Mouse (Mus musculus): ENCODE data around the gene Cxcl16. TPM values are rescaled to one million over a fixed set of nuclear protein-coding genes. Genes with fewer than 3 reads are reported as not detected.

Cxcl16 gene
- 9.8 and 10.5 TPM in 2 replicates for polyA plus RNA-seq (2015; fragmentation: Nextera tagmentation; extraction: Ambion mirVana)

DNA sequence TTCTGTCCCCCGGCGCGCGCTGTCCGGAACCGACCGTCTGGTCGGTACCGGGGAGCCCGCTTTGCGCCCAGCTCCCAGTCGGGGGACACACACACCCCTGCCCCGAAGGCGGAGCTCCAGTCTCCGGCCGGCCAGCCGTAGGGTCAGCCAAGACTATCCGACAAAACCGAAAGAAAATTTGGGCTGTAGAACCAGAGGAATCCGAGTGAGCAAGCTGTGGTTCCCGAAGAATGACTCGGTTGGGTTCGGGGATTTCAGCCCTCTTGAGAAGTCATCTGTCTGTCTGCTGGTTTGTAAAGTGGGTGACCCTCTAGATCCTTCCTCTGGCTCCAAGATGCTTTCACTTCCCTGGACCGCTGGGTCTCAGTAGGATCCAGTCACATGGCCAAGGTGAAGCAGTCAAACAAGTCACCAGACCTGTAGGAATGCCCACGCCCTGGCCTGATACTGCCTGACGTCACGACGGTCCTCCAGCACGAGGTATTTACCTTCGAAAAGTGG lies at the start of gene Cxcl16:
Cxcl16 (minus strand) TSS at position 384 of the 501 bp plus-strand sequence.

DNA sequence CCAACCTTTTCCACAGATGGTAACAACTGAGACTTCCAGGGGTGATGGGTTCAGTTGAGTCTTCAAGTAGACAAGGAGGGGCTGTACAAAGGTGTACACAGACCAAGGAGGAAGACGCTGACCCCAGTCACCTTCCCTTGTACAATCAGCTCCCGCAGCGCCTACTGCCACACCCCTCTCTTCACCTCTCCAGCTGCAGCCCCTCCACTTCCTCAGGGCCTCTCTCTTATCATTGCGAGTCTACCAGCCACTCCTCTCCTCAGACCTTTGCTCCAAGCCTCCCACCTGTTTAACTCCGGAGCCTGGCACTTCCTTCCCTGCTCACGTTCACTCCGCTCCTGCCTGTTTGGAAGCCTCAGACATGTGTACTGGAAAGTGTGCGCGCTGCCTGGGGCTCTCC lies 45.2 kb upstream of the Cxcl16 start, which contains the start of gene Tm4sf5:
Tm4sf5 (plus strand) TSS at position 275 of the 400 bp plus-strand sequence.

GRCm38 (mm10) chr11:70458688-70459600 lies 840 bp downstream of the Cxcl16 start, which contains the start of gene Zmynd15:
TSS of gene Zmynd15 (plus strand) at chr11:70459433.

GRCm38 (mm10) chr11:70451797-70452498 lies 7.8 kb downstream of the Cxcl16 start, which contains the start of gene Med11:
TSS of gene Med11 (plus strand) at chr11:70451919.

GRCm38 (mm10) chr11:70432048-70432894 lies 27.5 kb downstream of the Cxcl16 start, which contains the start of gene Arrb2:
TSS of gene Arrb2 (plus strand) at chr11:70432635.

DNA sequence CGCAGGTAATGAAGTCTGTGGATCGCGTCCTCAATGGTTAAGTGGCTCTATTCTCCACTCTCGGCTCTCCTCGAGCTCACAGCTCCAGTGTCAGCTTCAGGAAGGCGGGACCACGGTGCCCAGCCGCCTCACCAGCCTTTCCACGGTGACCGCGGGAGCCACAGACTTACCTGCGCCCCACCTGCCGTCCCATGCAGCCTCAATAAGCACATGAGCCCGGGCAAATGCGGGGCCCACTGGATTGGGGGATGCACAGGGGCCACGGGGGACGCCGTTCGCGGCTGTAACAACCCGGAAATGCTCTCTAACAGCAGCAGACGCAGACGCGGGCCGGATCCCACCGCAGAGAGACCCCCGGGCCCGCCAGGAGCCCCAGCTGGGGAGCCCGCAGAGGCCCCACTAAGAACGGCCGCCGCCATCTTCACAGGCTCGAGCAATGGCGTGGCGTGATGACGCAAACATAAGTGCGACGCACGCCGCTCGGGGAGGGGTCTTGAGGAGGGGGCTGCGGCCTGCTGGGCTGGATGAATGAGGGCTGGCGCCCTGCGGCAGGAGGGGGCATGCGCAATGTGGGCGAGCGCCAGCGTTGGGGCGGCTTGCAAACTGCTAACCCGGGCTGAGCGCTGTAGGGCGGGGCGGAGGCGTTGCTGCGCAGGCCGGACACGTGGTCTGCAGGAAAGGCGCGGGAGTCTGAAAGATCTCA lies 50.0 kb downstream of the Cxcl16 start, which contains the start of gene Pelp1:
Pelp1 (minus strand) TSS at position 438 of the 703 bp plus-strand sequence.

Small RNAs within 50 kb of the gene (microRNA-seq; reads per million reads assigned to microRNA genes)
- gene Mir7115: 1.2 reads per million

Other genes with a start within 250 kb of the Cxcl16 start
- gene Slc16a11, start 247.2 kb downstream of the Cxcl16 start, polyA plus RNA-seq (2015; fragmentation: Nextera tagmentation; extraction: Ambion mirVana): 19.5 and 20.3 TPM in 2 replicates
- 11.5 and 12.1 TPM in 2 replicates for gene Slc16a13, start 238.9 kb downstream of the Cxcl16 start, polyA plus RNA-seq (2015; fragmentation: Nextera tagmentation; extraction: Ambion mirVana)
- 2.9 and 3.3 TPM in 2 replicates for gene Bcl6b, start 230.2 kb downstream of the Cxcl16 start, polyA plus RNA-seq (2015; fragmentation: Nextera tagmentation; extraction: Ambion mirVana)
- 149 and 172 TPM in 2 replicates for gene 0610010K14Rik, start 222.1 kb downstream of the Cxcl16 start, polyA plus RNA-seq (2015; fragmentation: Nextera tagmentation; extraction: Ambion mirVana)
- 16.0 and 18.3 TPM in 2 replicates for gene Gm21988, start 220.2 kb downstream of the Cxcl16 start, polyA plus RNA-seq (2015; fragmentation: Nextera tagmentation; extraction: Ambion mirVana)
- gene Rnasek, start 220.1 kb downstream of the Cxcl16 start, polyA plus RNA-seq (2015; fragmentation: Nextera tagmentation; extraction: Ambion mirVana): 645 and 685 TPM in 2 replicates
- gene Alox12, start 204.6 kb downstream of the Cxcl16 start, polyA plus RNA-seq (2015; fragmentation: Nextera tagmentation; extraction: Ambion mirVana): 1.4 and 2.3 TPM in 2 replicates
- gene Alox12e, start 137.4 kb downstream of the Cxcl16 start, polyA plus RNA-seq (2015; fragmentation: Nextera tagmentation; extraction: Ambion mirVana): 0.08 and 0.10 TPM in 2 replicates
- gene Alox15, start 108.0 kb downstream of the Cxcl16 start, polyA plus RNA-seq (2015; fragmentation: Nextera tagmentation; extraction: Ambion mirVana): 0.13 and 0.18 TPM in 2 replicates
- gene Pelp1, start 50.0 kb downstream of the Cxcl16 start, polyA plus RNA-seq (2015; fragmentation: Nextera tagmentation; extraction: Ambion mirVana): 23.0 and 25.1 TPM in 2 replicates
- 63.1 and 70.4 TPM in 2 replicates for gene Arrb2, start 27.3 kb downstream of the Cxcl16 start, polyA plus RNA-seq (2015; fragmentation: Nextera tagmentation; extraction: Ambion mirVana)
- gene Med11, start 8.1 kb downstream of the Cxcl16 start, polyA plus RNA-seq (2015; fragmentation: Nextera tagmentation; extraction: Ambion mirVana): 35.2 and 36.0 TPM in 2 replicates
- gene Zmynd15, start 551 bp downstream of the Cxcl16 start, polyA plus RNA-seq (2015; fragmentation: Nextera tagmentation; extraction: Ambion mirVana): 0.80 and 1.5 TPM in 2 replicates
- 6.2 and 6.9 TPM in 2 replicates for gene Tm4sf5, start 45.3 kb upstream of the Cxcl16 start, polyA plus RNA-seq (2015; fragmentation: Nextera tagmentation; extraction: Ambion mirVana)
- gene Vmo1, start 54.6 kb upstream of the Cxcl16 start, polyA plus RNA-seq (2015; fragmentation: Nextera tagmentation; extraction: Ambion mirVana): 0.48 TPM in 1 of 2 replicates, not detected in the other
- gene Gltpd2, start 59.2 kb upstream of the Cxcl16 start, polyA plus RNA-seq (2015; fragmentation: Nextera tagmentation; extraction: Ambion mirVana): 0.28 and 0.34 TPM in 2 replicates
- gene Psmb6, start 65.4 kb upstream of the Cxcl16 start, polyA plus RNA-seq (2015; fragmentation: Nextera tagmentation; extraction: Ambion mirVana): 779 and 839 TPM in 2 replicates
- not detected in 2 replicates for gene Gm40193, start 73.0 kb upstream of the Cxcl16 start, polyA plus RNA-seq (2015; fragmentation: Nextera tagmentation; extraction: Ambion mirVana)
- gene Pld2, start 80.1 kb upstream of the Cxcl16 start, polyA plus RNA-seq (2015; fragmentation: Nextera tagmentation; extraction: Ambion mirVana): 20.0 and 21.7 TPM in 2 replicates
- gene Mink1, start 102.9 kb upstream of the Cxcl16 start, polyA plus RNA-seq (2015; fragmentation: Nextera tagmentation; extraction: Ambion mirVana): 15.4 and 18.3 TPM in 2 replicates
- not detected in 2 replicates for gene 4930544D05Rik, start 155.9 kb upstream of the Cxcl16 start, polyA plus RNA-seq (2015; fragmentation: Nextera tagmentation; extraction: Ambion mirVana)
- gene Chrne, start 159.2 kb upstream of the Cxcl16 start, polyA plus RNA-seq (2015; fragmentation: Nextera tagmentation; extraction: Ambion mirVana): 0.72 and 0.92 TPM in 2 replicates
- 0.22 and 0.27 TPM in 2 replicates for gene Gp1ba, start 179.1 kb upstream of the Cxcl16 start, polyA plus RNA-seq (2015; fragmentation: Nextera tagmentation; extraction: Ambion mirVana)
- 86.8 and 91.5 TPM in 2 replicates for gene Rnf167, start 187.3 kb upstream of the Cxcl16 start, polyA plus RNA-seq (2015; fragmentation: Nextera tagmentation; extraction: Ambion mirVana)
- gene Slc25a11, start 187.5 kb upstream of the Cxcl16 start, polyA plus RNA-seq (2015; fragmentation: Nextera tagmentation; extraction: Ambion mirVana): 162 TPM in 2 replicates
- gene Pfn1, start 194.7 kb upstream of the Cxcl16 start, polyA plus RNA-seq (2015; fragmentation: Nextera tagmentation; extraction: Ambion mirVana): 622 and 671 TPM in 2 replicates
- gene Eno3, start 197.2 kb upstream of the Cxcl16 start, polyA plus RNA-seq (2015; fragmentation: Nextera tagmentation; extraction: Ambion mirVana): 9.6 and 10.6 TPM in 2 replicates
- gene Spag7, start 209.4 kb upstream of the Cxcl16 start, polyA plus RNA-seq (2015; fragmentation: Nextera tagmentation; extraction: Ambion mirVana): 134 and 151 TPM in 2 replicates
- 32.5 and 35.4 TPM in 2 replicates for gene Camta2, start 228.1 kb upstream of the Cxcl16 start, polyA plus RNA-seq (2015; fragmentation: Nextera tagmentation; extraction: Ambion mirVana)
- 2.2 and 2.5 TPM in 2 replicates for gene Inca1, start 240.2 kb upstream of the Cxcl16 start, polyA plus RNA-seq (2015; fragmentation: Nextera tagmentation; extraction: Ambion mirVana)
- gene Kif1c, start 240.6 kb upstream of the Cxcl16 start, polyA plus RNA-seq (2015; fragmentation: Nextera tagmentation; extraction: Ambion mirVana): 2.2 and 2.5 TPM in 2 replicates

Data from neural tube, postnatal 0 days (tissue).